Mouse (Mus musculus) kidney, embryonic 16.5 days (tissue): ENCODE measurements around the gene Ulk4. TPM values are rescaled to one million over a fixed set of nuclear protein-coding genes. Genes with fewer than 3 reads are reported as not detected.

ENCODE experiments used
- ATAC-seq: fragments of 200-750 bp; cut with Nextera tagmentation; 2 replicates; pipeline ENCODE4 v1.8.0; 2017; ENCODE audit warnings: moderate TSS enrichment; ENCODE audit not compliant: low FRiP score, low TSS enrichment
- H3K27ac ChIP-seq: fragments of 300-500 bp; sonication (generic); 2 replicates; pipeline ENCODE4 v1.5.1; 2014; ENCODE audit warnings: low read length
- H3K27me3 ChIP-seq: fragments of 300-500 bp; sonication (generic); 2 replicates; pipeline ENCODE4 v1.6.1; 2014; ENCODE audit warnings: low read length, control low read depth, mixed read lengths; ENCODE audit not compliant: insufficient read depth
- H3K36me3 ChIP-seq: fragments of 300-500 bp; sonication (generic); 2 replicates; pipeline ENCODE4 v1.6.1; 2014; ENCODE audit warnings: low read length, control low read depth, mixed read lengths; ENCODE audit not compliant: insufficient read depth
- H3K4me1 ChIP-seq: fragments of 300-500 bp; sonication (generic); 2 replicates; pipeline ENCODE4 v1.6.1; 2014; ENCODE audit warnings: low read length, control low read depth, mixed read lengths; ENCODE audit not compliant: insufficient read depth
- H3K4me2 ChIP-seq: fragments of 300-500 bp; sonication (generic); replicated peaks from 2 replicates; pipeline ENCODE4 v1.6.1; 2014; ENCODE audit warnings: low read depth, low read length
- H3K4me3 ChIP-seq: fragments of 300-500 bp; sonication (generic); 2 replicates; pipeline ENCODE4 v1.5.1; 2014; ENCODE audit warnings: mild to moderate bottlenecking, low read length
- H3K9ac ChIP-seq: fragments of 300-500 bp; sonication (generic); replicated peaks from 2 replicates; pipeline ENCODE4 v1.6.1; 2014; ENCODE audit warnings: low read length
- H3K9me3 ChIP-seq: fragments of 300-500 bp; sonication (generic); 2 replicates; pipeline ENCODE4 v1.6.1; 2016; ENCODE audit warnings: low read length, control low read depth
- WGBS: fragments of 180-500 bp; shearing (Covaris S2); extraction: QIAGEN DNeasy Blood & Tissue Kit; methylation state at CpG from one replicate; pipeline ENCODE4 v1.1.7; 2014; 5-methylcytosine and 5-hydroxymethylcytosine counted together
- polyA plus RNA-seq: library from polyadenylated mRNA; unstranded; fragments of >200 nt; fragmentation: Nextera tagmentation; extraction: Ambion mirVana; gene quantifications from 2 replicates; pipeline ENCODE4 v1.2.1, GENCODE M21; 2015

Gene Ulk4
- polyA plus RNA-seq, 1 experiment from 2014 or later: 148 TPM

GRCm38 (mm10) chr9:121080413-121080812 lies 196.6 kb downstream of the Ulk4 start:
- no peak; the same call in 1 of the 2 replicates for ATAC-seq
- H3K4me1 ChIP-seq: peaks cover 10% of the 10 kb centered on the region
- no peak overlapping the region for H3K4me3 ChIP-seq
- H3K9me3 ChIP-seq: no peaks in the 10 kb centered on the region
- 54% methylated on average over 10 of the region's 10 CpGs for WGBS
- H3K4me2 ChIP-seq: no peak overlapping the region
- H3K36me3 ChIP-seq: no peaks in the 10 kb centered on the region
- no peak overlapping the region for H3K9ac ChIP-seq
- H3K27me3 ChIP-seq: no peaks in the 10 kb centered on the region
- no peak overlapping the region for H3K27ac ChIP-seq

GRCm38 (mm10) chr9:121079388-121080088 lies 197.5 kb downstream of the Ulk4 start:
- no peak overlapping the region for H3K4me2 ChIP-seq
- 35% methylated on average over 9 of the region's 9 CpGs for WGBS

GRCm38 (mm10) chr9:121076291-121076690 lies 200.7 kb downstream of the Ulk4 start:
- no peaks in the 10 kb centered on the region for H3K9me3 ChIP-seq
- no peak overlapping the region for H3K4me3 ChIP-seq
- H3K27ac ChIP-seq: no peak overlapping the region
- no peak overlapping the region for H3K4me2 ChIP-seq
- 33% methylated on average over 12 of the region's 12 CpGs for WGBS
- no peaks in the 10 kb centered on the region for H3K36me3 ChIP-seq
- no peak for ATAC-seq
- no peak overlapping the region for H3K9ac ChIP-seq
- H3K27me3 ChIP-seq: no peaks in the 10 kb centered on the region
- H3K4me1 ChIP-seq: peaks cover 10% of the 10 kb centered on the region

More at GRCm38 (mm10) chr9:121079388-121080088, 197.5 kb downstream of the Ulk4 start:
- Histone ChIP-seq H3K9ac (no peak overlapping the region), H3K36me3 (no peaks in the 10 kb centered on the region), H3K9me3 (no peaks in the 10 kb centered on the region), H3K27me3 (no peaks in the 10 kb centered on the region), H3K27ac (no peak overlapping the region), H3K4me1 (peaks cover 10% of the 10 kb centered on the region), H3K4me3 (no peak overlapping the region)
- peak; percentile 69 for ATAC-seq

DNA sequence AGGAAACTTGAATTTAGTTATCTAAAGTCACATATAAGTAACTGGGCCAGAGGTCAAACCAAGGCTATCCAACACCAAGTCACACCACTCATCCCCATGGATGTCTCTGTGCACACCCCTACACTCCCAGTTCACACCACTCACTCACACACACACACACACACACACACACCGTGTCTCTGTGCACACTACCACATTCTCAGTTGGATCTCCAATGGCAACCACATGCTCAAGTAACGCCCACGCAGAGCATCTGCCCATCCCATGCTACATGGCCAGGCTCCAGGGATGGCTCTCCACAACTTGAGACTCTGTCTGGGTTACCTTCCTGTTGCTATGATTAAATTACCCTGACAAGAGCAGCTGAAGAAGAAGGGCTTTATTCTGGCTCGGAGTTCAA lies 201.8 kb downstream of the Ulk4 start:
- Histone ChIP-seq H3K4me3 (no peak overlapping the region), H3K27ac (no peak overlapping the region), H3K9me3 (no peaks in the 10 kb centered on the region), H3K36me3 (no peaks in the 10 kb centered on the region), H3K4me2 (no peak overlapping the region), H3K27me3 (no peaks in the 10 kb centered on the region), H3K4me1 (peaks cover 10% of the 10 kb centered on the region), H3K9ac (no peak overlapping the region)
- no peak for ATAC-seq
- WGBS: 74% methylated on average over 4 of the region's 4 CpGs

DNA sequence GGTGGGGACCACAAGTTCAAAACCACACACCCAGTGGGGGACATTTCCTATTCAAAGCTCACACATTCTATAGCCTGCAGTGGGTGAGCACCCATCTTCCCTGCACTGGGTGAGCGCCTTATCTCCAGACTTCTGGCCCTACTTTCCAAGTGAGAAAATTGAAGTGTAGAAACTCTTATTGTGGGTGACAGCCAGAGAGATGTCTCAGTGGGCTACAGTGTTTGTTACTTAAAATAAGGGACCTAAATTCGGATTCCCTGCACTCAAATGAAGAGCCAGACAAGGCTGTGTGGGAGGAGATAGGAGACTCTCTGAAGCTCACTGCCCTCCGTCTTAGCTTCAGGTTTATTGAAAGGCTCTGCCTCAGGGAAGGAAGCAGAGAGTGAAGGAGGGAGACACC lies 202.3 kb downstream of the Ulk4 start:
- H3K4me1 ChIP-seq: peaks cover 6% of the 10 kb centered on the region
- 86% methylated on average over 3 of the region's 3 CpGs for WGBS

DNA sequence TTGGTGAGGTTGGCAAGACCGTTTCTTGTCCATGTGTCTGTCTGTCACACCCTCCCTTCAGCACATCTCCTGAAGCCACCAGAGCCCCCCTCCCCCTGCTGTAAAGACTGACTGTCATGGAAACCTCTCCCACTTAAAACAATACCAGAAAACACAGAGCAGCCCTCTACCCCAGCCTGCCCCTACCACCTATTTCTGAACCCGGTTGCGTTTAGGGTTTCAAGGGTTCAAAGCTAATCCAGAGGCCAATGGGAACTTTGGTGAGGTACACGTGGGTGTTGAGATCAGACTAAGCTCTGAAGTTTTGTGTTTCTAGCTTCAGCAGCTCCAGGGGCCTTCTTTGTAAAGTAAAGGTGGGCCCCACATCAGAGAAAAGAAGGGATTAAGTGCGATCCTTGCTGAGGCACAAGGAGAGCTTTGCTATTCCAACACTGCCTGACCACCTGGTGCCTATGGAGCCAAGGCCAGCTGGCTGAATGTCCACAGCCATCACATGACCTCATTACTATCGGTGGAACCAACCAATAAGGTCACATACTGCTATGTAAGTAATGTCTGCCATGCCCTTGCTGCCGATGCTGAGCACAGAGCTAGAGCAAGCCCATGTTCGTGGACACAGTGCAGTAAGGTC lies 204.8 kb downstream of the Ulk4 start:
- no peak overlapping the region for H3K27ac ChIP-seq
- no peaks in the 10 kb centered on the region for H3K36me3 ChIP-seq
- H3K9me3 ChIP-seq: no peaks in the 10 kb centered on the region
- ATAC-seq: no peak
- H3K4me2 ChIP-seq: no peak overlapping the region
- no peaks in the 10 kb centered on the region; the same call in 1 of the 2 replicates for H3K4me1 ChIP-seq
- no peaks in the 10 kb centered on the region for H3K27me3 ChIP-seq
- H3K4me3 ChIP-seq: no peak overlapping the region
- H3K9ac ChIP-seq: no peak overlapping the region
- 62% methylated on average over 8 of the region's 8 CpGs for WGBS

More for the DNA sequence above, 202.3 kb downstream of the Ulk4 start:
- H3K27me3 ChIP-seq: no peaks in the 10 kb centered on the region
- no peaks in the 10 kb centered on the region for H3K9me3 ChIP-seq
- H3K9ac ChIP-seq: no peak overlapping the region
- H3K36me3 ChIP-seq: no peaks in the 10 kb centered on the region
- H3K4me3 ChIP-seq: no peak overlapping the region
- H3K4me2 ChIP-seq: no peak overlapping the region
- H3K27ac ChIP-seq: no peak overlapping the region
- ATAC-seq: no peak

DNA sequence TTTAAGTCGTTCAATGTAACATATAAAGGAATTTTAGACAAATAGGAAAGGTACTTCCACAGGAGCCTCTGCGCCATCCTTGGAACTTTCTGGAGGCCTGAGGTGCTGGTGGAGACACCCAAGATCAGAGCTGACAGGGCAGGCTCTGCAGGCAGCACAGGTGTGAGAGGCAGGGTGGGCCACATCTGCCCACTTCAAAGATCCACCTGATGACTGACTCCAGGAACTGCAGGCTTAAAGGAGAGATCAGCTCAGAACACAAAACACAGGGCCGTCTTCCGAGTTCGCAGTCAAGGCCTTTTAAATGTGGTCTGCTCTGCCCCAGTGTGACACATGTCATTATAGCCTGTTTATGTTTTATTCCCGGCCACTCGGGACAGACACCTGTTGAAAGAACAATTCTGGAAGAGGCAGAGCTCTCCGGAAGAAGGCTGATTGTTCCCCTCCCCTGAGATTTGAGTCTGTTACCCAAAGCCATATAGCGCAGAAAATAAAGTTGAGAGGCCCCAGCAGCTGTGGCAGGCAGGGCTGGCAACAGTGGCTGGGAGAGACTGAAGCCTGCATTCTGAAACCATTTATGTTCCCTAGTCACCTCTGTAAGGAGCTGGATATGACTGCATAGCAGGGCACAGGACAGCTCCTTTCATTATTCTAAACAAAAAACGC lies 205.4 kb downstream of the Ulk4 start:
- H3K4me2 ChIP-seq: no peak overlapping the region
- no peak overlapping the region for H3K9ac ChIP-seq
- no peak overlapping the region for H3K4me3 ChIP-seq
- no peak overlapping the region for H3K27ac ChIP-seq
- no peaks in the 10 kb centered on the region; the same call in 1 of the 2 replicates for H3K4me1 ChIP-seq
- no peaks in the 10 kb centered on the region for H3K9me3 ChIP-seq
- no peaks in the 10 kb centered on the region for H3K27me3 ChIP-seq
- WGBS: 63% methylated on average over 10 of the region's 10 CpGs
- no peaks in the 10 kb centered on the region for H3K36me3 ChIP-seq
- no peak for ATAC-seq

DNA sequence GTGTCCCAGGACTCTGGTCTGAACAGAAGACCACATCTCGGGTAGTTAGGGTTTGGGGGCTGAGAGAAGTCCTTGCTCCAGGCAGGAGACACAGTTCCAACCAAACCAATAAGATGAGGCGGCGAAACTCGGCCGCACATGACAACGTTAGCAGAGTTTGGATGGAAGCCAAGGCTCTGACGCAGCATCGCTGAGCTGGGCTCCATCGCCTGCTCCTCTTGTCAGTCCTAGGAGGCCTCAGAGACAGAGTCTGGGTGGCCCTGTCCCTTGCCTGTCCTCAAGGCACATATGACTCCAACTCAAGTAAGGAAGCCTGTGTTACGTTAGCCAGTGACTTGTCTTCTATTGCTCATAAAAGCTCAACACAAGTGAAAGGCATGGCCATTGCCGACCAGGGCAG lies 205.9 kb downstream of the Ulk4 start:
- Histone ChIP-seq H3K4me3 (no peak overlapping the region), H3K9me3 (no peaks in the 10 kb centered on the region), H3K36me3 (no peaks in the 10 kb centered on the region), H3K4me2 (no peak overlapping the region), H3K4me1 (no peaks in the 10 kb centered on the region; the same call in 1 of the 2 replicates), H3K27ac (no peak overlapping the region), H3K9ac (no peak overlapping the region), H3K27me3 (no peaks in the 10 kb centered on the region)
- no peak for ATAC-seq
- 78% methylated on average over 11 of the region's 11 CpGs for WGBS

GRCm38 (mm10) chr9:121068115-121068514 lies 208.9 kb downstream of the Ulk4 start:
- Histone ChIP-seq H3K27ac (no peak overlapping the region), H3K9ac (no peak overlapping the region), H3K9me3 (no peaks in the 10 kb centered on the region), H3K36me3 (no peaks in the 10 kb centered on the region), H3K4me2 (no peak overlapping the region), H3K4me3 (no peak overlapping the region), H3K27me3 (no peaks in the 10 kb centered on the region), H3K4me1 (0 out of 2 replicates have a peak, but pooled peaks cover 6% of the 10 kb centered on the region)
- ATAC-seq: no peak
- 84% methylated on average over 5 of the region's 5 CpGs for WGBS

GRCm38 (mm10) chr9:121067043-121067442 lies 210.0 kb downstream of the Ulk4 start:
- H3K27ac ChIP-seq: no peak overlapping the region
- no peak overlapping the region for H3K4me2 ChIP-seq
- H3K4me1 ChIP-seq: peaks cover 16% of the 10 kb centered on the region
- H3K36me3 ChIP-seq: no peaks in the 10 kb centered on the region
- no peak overlapping the region for H3K4me3 ChIP-seq
- no peak overlapping the region for H3K9ac ChIP-seq
- WGBS: 80% methylated on average over 10 of the region's 10 CpGs
- no peaks in the 10 kb centered on the region for H3K9me3 ChIP-seq
- H3K27me3 ChIP-seq: no peaks in the 10 kb centered on the region
- no peak for ATAC-seq
